Mouse (Mus musculus): ENCODE measurements at regions not wholly inside any gene's neighbourhood (a gene's known extent, or its start where the extent isn't known, plus 50 kb on each side); places are given as distances from the start of the nearest gene placed in this dataset.
"Not testable (repeated sequence)": the region's sequence is repeated elsewhere in the genome, so short reads cannot be mapped to it uniquely, and the experiment has no call there.

DNA sequence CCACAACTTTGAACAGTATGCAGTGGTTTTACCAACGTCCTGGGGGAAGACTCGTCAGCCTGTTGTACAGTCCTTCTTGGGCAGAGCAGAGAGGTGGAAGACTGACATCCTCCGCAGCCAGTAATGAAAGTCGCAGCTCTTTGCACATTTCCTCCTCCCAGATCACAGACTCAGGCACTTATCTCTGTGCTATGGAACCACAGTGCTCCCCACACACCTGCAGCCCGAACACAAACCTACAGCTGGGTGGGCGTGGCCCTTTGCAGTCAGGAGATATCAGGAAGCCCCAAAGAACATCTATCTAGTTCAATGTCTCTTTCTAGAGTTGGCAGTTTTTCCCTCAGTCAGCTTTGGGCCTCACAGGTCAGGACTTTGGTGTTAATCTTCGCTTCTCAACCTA, 524.0 kb downstream of the Dad1 start:
- H3K9ac ChIP-seq; H3K4me1 ChIP-seq; H3K27ac ChIP-seq; H3K36me3 ChIP-seq; H3K27me3 ChIP-seq; ATAC-seq (ENCODE audit: borderline replicate concordance, extremely low read depth, low FRiP score, low TSS enrichment); H3K4me3 ChIP-seq; H3K9me3 ChIP-seq; H3K4me2 ChIP-seq: not testable (repeated sequence)
- 25% methylated on average over 1 of the region's 7 CpGs for WGBS

DNA sequence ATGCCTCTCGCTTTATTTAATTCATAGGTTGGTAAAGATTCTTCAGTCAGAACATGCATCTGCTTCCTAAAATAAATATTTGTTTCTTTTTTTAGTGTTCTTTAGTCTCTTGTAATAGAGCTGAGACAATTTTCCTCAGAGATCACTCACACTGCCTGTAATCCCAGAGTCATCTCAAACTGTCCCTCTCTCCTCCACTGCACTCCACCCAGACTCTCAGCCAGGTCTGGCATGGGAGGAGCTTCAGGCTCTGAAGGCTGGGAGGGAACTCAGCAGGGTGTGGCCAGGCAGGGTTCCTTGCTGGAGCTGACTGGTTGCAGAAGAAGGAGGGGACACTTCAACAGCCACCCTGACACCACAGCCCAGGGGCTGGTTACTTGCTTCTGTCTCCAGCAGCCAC, 524.8 kb downstream of the Dad1 start:
- H3K4me1 ChIP-seq; ATAC-seq (ENCODE audit: borderline replicate concordance, extremely low read depth, low FRiP score, low TSS enrichment); H3K9me3 ChIP-seq; H3K27me3 ChIP-seq; H3K4me2 ChIP-seq; H3K4me3 ChIP-seq; H3K27ac ChIP-seq; H3K36me3 ChIP-seq; H3K9ac ChIP-seq: not testable (repeated sequence)
- 40% methylated on average over 1 of the region's 1 CpGs for WGBS

DNA sequence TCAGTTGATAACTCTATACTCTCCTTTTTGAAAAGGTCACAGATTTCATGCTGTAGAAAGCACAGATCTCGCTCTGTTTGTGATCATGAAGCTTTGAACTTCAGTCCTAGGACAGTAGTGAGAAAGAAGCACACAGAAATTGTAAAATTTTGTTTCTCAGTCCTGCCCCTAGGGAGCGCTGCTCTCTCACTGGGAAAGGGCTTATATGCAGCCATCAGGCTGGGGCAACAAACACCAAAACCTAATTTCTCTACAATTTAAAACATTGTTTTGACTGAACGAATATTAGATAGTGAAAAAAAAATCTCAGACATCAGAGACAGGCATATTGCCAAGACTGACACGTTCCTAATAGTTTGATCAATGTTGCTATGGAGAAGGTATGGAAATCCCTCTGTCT, 527.0 kb downstream of the Dad1 start:
- not testable (repeated sequence) for H3K4me3 ChIP-seq; ATAC-seq (ENCODE audit: borderline replicate concordance, extremely low read depth, low FRiP score, low TSS enrichment); H3K9me3 ChIP-seq; H3K4me2 ChIP-seq; H3K4me1 ChIP-seq; H3K36me3 ChIP-seq; H3K27ac ChIP-seq; H3K27me3 ChIP-seq; H3K9ac ChIP-seq
- 39% methylated on average over 2 of the region's 4 CpGs for WGBS

DNA sequence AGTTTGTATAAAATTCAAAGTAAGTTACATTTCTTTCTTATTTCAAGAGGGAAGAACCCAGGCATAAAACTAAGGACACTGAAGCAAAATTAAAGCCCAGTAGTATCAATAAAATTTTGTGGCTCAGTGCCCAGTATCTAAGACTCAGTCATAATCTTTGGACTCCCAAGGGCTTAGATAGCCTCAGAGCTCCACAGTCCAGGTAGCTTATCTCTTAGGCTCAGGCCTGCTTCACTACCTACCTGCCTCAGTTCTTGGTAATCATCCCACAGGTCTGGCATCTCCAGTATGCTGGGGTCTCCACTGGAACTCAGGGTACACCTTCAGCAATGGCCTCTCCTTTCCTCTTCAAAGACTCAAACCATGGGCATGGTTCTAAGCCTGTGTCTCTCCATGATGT, 530.3 kb downstream of the Dad1 start:
- not testable (repeated sequence) for H3K4me1 ChIP-seq; H3K27ac ChIP-seq; H3K27me3 ChIP-seq; H3K9me3 ChIP-seq; H3K36me3 ChIP-seq; H3K4me3 ChIP-seq; H3K9ac ChIP-seq; H3K4me2 ChIP-seq; ATAC-seq (ENCODE audit: borderline replicate concordance, extremely low read depth, low FRiP score, low TSS enrichment)

DNA sequence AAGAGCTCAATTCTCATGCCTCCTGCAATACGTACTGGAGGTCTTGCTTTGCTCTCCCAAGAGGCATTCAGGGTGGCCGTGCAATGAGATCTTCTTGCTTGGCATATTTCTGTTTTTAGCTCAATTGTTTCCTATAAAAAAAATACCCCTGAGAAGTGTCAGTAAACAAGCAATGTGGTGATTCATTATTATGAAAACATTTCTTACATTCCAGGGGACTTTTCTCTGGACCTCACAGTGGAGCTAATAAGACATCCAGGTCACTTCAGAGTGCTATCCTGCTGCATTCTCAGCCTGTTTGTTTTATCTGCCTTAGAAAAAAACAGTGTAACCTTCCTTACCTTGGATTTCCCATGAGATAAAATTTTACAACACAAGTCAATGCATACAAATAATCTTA, 532.0 kb downstream of the Dad1 start:
- ATAC-seq (ENCODE audit: borderline replicate concordance, extremely low read depth, low FRiP score, low TSS enrichment); H3K36me3 ChIP-seq: not testable (repeated sequence)
- 51% methylated on average over 2 of the region's 2 CpGs for WGBS

DNA sequence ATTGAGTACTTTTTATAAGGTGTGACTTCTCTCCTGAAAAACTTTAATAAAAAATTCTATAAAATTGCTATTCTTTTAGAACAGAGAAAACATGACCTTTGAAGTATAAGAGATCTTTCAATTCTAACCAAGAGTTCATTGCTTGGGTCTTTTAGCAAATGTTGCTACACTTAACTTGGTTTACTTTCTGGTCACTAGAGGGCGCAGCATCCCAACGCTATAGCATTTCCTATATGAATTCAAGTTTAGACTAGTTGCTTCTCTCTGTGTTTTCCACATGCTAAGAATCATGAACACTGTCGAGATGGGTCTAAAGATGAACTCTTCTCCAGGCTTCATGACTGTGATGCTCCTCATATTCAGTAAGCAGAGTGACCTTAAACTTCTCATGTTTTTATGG, 544.3 kb downstream of the Dad1 start:
- 6% methylated on average over 3 of the region's 3 CpGs for WGBS
- not testable (repeated sequence) for H3K4me3 ChIP-seq; H3K27me3 ChIP-seq; H3K9me3 ChIP-seq; ATAC-seq (ENCODE audit: borderline replicate concordance, extremely low read depth, low FRiP score, low TSS enrichment); H3K9ac ChIP-seq; H3K4me2 ChIP-seq; H3K27ac ChIP-seq; H3K36me3 ChIP-seq; H3K4me1 ChIP-seq

More for the DNA sequence above, 532.0 kb downstream of the Dad1 start:
- not testable (repeated sequence) for H3K27ac ChIP-seq, H3K4me3 ChIP-seq, H3K4me1 ChIP-seq, H3K9ac ChIP-seq, H3K9me3 ChIP-seq, H3K27me3 ChIP-seq, H3K4me2 ChIP-seq

DNA sequence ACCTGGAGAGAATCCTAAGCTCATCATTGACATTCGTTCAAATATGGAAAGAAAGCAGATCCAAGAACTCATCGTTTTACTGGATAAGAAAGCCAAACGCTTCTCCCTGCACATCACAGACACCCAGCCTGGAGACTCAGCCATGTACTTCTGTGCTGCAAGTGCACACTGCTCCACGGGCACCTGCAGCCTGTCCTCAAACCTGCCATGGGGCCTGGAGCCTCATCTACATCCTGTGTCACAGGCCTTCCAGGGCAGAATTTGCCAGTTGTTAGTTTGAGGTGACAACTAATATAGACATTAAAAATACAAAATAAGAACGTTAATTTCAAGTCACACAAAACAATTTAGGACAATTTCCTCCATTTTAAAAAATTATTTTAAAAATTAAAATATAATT, 549.6 kb downstream of the Dad1 start:
- H3K27ac ChIP-seq; H3K36me3 ChIP-seq; H3K9me3 ChIP-seq; H3K4me3 ChIP-seq; H3K27me3 ChIP-seq; ATAC-seq (ENCODE audit: borderline replicate concordance, extremely low read depth, low FRiP score, low TSS enrichment); H3K9ac ChIP-seq; H3K4me1 ChIP-seq; H3K4me2 ChIP-seq: not testable (repeated sequence)
- WGBS = 76% methylated on average over 5 of the region's 5 CpGs

DNA sequence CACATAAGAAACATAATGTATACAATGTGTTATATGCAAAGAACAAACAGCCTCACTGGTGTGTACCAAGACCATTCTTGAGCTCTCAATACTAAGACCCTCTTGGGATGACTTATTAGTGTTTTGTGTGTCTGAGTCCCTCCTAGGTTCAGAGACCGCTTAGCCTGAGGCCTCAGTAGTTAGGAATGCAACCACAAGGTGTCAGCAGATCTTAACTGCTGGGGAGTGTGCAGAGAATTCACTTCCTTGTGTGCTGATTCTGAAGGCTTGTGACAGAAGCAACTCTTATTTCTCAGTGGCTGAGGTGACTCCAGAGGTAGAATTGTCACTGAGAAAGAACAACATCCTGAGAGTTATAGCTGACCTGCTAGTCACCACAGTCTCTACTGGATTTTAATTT, 550.3 kb downstream of the Dad1 start:
- H3K9me3 ChIP-seq; H3K4me3 ChIP-seq; H3K27ac ChIP-seq; H3K9ac ChIP-seq; H3K36me3 ChIP-seq; H3K27me3 ChIP-seq; ATAC-seq (ENCODE audit: borderline replicate concordance, extremely low read depth, low FRiP score, low TSS enrichment); H3K4me2 ChIP-seq; H3K4me1 ChIP-seq: not testable (repeated sequence)
- WGBS = 10% methylated on average over 1 of the region's 1 CpGs

DNA sequence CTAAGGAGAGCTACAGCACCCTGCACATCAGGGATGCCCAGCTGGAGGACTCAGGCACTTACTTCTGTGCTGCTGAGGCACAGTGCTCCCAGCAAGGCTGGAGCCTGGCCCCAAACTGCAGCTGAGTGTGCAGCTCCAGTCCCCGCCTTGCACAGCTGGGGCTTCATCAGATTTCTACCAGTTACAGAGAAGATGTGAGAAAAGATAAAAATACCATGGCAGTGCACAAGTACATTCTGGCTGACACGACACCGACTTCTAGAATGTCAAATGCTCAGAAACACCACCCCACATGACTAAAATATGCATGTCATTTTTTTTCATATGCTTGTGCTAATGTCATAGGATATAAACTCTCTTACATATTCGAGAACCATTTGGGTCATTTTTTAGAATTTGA, 569.8 kb downstream of the Dad1 start:
- H3K4me2 ChIP-seq; H3K36me3 ChIP-seq; H3K4me1 ChIP-seq; H3K27me3 ChIP-seq; ATAC-seq (ENCODE audit: borderline replicate concordance, extremely low read depth, low FRiP score, low TSS enrichment); H3K9ac ChIP-seq; H3K9me3 ChIP-seq; H3K4me3 ChIP-seq; H3K27ac ChIP-seq: not testable (repeated sequence)
- WGBS = 48% methylated on average over 4 of the region's 4 CpGs

DNA sequence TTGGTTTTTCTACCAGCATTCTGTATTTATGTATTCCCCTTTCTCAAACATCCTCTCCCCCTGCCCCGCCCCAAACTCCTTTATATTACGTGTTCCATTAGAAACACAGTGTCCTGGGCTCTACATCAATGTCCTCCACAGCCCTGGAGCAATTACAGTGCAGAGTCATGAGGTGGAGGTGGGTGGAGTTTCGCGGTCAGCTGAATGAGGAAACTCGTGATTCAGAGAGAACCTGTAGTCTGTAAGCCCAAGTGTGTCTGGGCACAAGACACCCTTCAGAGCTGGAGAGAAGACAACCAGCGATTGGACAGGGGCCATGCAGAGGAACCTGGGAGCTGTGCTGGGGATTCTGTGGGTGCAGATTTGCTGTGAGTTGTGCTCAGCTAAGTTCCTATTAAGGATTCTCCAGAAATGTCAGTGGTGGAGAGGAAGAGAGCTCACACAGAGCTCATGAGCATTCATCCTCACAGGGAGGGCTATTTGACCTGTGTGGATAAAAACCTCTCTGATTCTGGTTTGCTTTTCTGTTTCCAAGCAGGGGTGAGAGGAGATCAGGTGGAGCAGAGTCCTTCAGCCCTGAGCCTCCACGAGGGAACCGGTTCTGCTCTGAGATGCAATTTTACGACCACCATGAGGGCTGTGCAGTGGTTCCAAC, 570.4 kb downstream of the Dad1 start:
- not testable (repeated sequence) for H3K27me3 ChIP-seq; H3K9me3 ChIP-seq; ATAC-seq (ENCODE audit: borderline replicate concordance, extremely low read depth, low FRiP score, low TSS enrichment); H3K4me1 ChIP-seq; H3K4me2 ChIP-seq; H3K27ac ChIP-seq; H3K9ac ChIP-seq; H3K4me3 ChIP-seq; H3K36me3 ChIP-seq
- WGBS = 66% methylated on average over 9 of the region's 9 CpGs

DNA sequence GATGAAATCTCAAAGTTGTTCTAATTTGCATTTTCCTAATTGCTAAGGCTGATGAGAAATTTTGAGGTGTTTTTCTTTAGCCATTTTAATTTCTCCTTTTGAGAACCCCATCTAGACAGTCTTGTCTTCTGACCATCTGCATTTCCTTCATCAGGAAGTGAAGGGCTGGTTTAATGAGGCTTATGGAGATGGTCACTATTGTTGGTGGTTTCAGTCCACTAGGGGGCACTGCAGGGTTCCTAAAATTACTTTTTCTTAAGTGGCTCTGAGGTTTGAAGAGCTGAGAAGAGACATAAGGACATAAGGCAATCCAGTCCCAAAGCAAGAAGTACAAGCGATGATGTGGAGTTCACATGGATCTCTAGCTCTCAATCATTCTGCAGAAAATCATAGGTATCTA, 571.2 kb downstream of the Dad1 start:
- H3K4me2 ChIP-seq; H3K27ac ChIP-seq; H3K9me3 ChIP-seq; H3K27me3 ChIP-seq; H3K36me3 ChIP-seq; H3K9ac ChIP-seq; H3K4me1 ChIP-seq; ATAC-seq (ENCODE audit: borderline replicate concordance, extremely low read depth, low FRiP score, low TSS enrichment); H3K4me3 ChIP-seq: not testable (repeated sequence)
- WGBS = 93% methylated on average over 1 of the region's 1 CpGs

DNA sequence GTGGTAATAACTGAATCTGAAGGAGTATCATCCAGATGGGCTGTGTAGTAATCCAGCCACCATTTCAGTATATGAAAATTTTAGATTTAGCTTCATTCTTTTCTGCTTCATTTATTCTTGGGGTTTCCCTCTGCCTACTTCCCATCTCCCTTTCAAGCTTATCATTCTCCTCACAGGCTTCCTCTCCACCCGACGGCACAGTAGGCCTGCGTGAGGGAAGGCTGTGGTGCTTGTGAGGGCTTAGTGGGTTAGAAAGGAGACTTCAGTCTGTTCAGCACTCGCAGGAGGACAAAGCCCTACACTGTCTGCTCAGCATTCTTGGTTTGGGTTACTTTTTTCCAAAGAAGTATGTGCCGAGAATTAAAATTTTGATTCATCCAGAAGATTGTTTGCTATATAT, 572.6 kb downstream of the Dad1 start:
- H3K9me3 ChIP-seq; H3K27ac ChIP-seq; H3K36me3 ChIP-seq; H3K27me3 ChIP-seq; H3K4me3 ChIP-seq; H3K9ac ChIP-seq; ATAC-seq (ENCODE audit: borderline replicate concordance, extremely low read depth, low FRiP score, low TSS enrichment); H3K4me1 ChIP-seq; H3K4me2 ChIP-seq: not testable (repeated sequence)
- WGBS = 78% methylated on average over 5 of the region's 5 CpGs

DNA sequence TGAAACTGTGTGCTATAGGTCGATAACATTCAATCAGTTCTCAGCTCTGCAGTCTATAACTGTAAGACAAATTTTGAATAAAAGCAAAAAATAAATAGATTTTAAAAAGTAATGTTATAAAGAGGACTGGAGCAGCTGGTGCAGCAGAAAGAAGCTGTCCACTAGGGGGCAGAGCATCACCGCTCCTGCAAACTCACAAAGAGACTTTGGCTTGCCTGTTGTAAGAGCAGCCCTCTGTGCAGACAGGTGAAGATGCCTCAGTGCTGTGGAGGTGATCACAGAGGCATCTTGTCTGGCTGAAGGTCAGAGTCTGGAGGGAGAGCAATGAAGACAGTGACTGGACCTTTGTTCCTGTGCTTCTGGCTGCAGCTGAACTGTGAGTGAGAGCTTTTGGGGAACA, 588.2 kb downstream of the Dad1 start:
- WGBS = 18% methylated on average over 2 of the region's 2 CpGs
- not testable (repeated sequence) for H3K4me2 ChIP-seq

More for the DNA sequence above, 588.2 kb downstream of the Dad1 start:
- H3K36me3 ChIP-seq; H3K4me1 ChIP-seq; H3K9me3 ChIP-seq; H3K27ac ChIP-seq; H3K27me3 ChIP-seq; H3K9ac ChIP-seq; ATAC-seq (ENCODE audit: borderline replicate concordance, extremely low read depth, low FRiP score, low TSS enrichment); H3K4me3 ChIP-seq: not testable (repeated sequence)

Data from lung, embryonic 15.5 days (tissue).